Mouse (Mus musculus): ENCODE data around the gene Apbb2. TPM values are rescaled to one million over a fixed set of nuclear protein-coding genes. Genes with fewer than 3 reads are reported as not detected.

Gene Apbb2
- polyA plus RNA-seq, 1 experiment from 2014 or later: 39.3 TPM

- WGBS: 55% methylated on average over 3 of the region's 3 CpGs
- H3K4me1 ChIP-seq (replicated peaks; ENCODE audit: control insufficient read depth, insufficient read depth, low read length): no peaks in the 10 kb centered on the region
- H3K36me3 ChIP-seq (ENCODE audit: control insufficient read depth, insufficient read depth, low read length): no peaks in the 10 kb centered on the region
- ATAC-seq (replicated peaks; ENCODE audit: low FRiP score, low TSS enrichment, low read depth) (no peak), DNase-seq (ENCODE audit: low spot score) (no peak)
- no peak overlapping the region for H3K4me3 ChIP-seq (ENCODE audit: low read depth, low read length)
- no peak overlapping the region for H3K4me2 ChIP-seq (ENCODE audit: low read length)
- H3K9ac ChIP-seq (ENCODE audit: low read length): no peak overlapping the region
- H3K27ac ChIP-seq (ENCODE audit: low read depth): no peak overlapping the region
- H3K27me3 ChIP-seq (replicated peaks; ENCODE audit: control insufficient read depth, insufficient read depth, low read length): no peaks in the 10 kb centered on the region
- no peaks in the 10 kb centered on the region for H3K9me3 ChIP-seq (ENCODE audit: control insufficient read depth, low read length)
Measured at GRCm38 (mm10) chr5:66596296-66596695, 22.3 kb downstream of the Apbb2 start.

GRCm38 (mm10) chr5:66594881-66595280, 23.7 kb downstream of the Apbb2 start:
- ATAC-seq (replicated peaks; ENCODE audit: low FRiP score, low TSS enrichment, low read depth) (no peak), DNase-seq (ENCODE audit: low spot score) (no peak)
- Histone ChIP-seq H3K4me3 (ENCODE audit: low read depth, low read length) (no peak overlapping the region), H3K36me3 (ENCODE audit: control insufficient read depth, insufficient read depth, low read length) (no peaks in the 10 kb centered on the region), H3K9ac (ENCODE audit: low read length) (no peak overlapping the region), H3K9me3 (ENCODE audit: control insufficient read depth, low read length) (no peaks in the 10 kb centered on the region), H3K27me3 (replicated peaks; ENCODE audit: control insufficient read depth, insufficient read depth, low read length) (no peaks in the 10 kb centered on the region), H3K4me2 (ENCODE audit: low read length) (no peak overlapping the region), H3K4me1 (replicated peaks; ENCODE audit: control insufficient read depth, insufficient read depth, low read length) (no peaks in the 10 kb centered on the region), H3K27ac (ENCODE audit: low read depth) (no peak overlapping the region)
- 85% methylated on average over 14 of the region's 14 CpGs for WGBS

- ATAC-seq (replicated peaks; ENCODE audit: low FRiP score, low TSS enrichment, low read depth): no peak
- Histone ChIP-seq H3K27ac (ENCODE audit: low read depth) (no peak overlapping the region), H3K36me3 (ENCODE audit: control insufficient read depth, insufficient read depth, low read length) (no peaks in the 10 kb centered on the region), H3K4me2 (ENCODE audit: low read length) (no peak overlapping the region), H3K4me1 (replicated peaks; ENCODE audit: control insufficient read depth, insufficient read depth, low read length) (no peaks in the 10 kb centered on the region), H3K27me3 (replicated peaks; ENCODE audit: control insufficient read depth, insufficient read depth, low read length) (no peaks in the 10 kb centered on the region), H3K4me3 (ENCODE audit: low read depth, low read length) (no peak overlapping the region), H3K9me3 (ENCODE audit: control insufficient read depth, low read length) (0 out of 2 replicates have a peak, but pooled peaks cover 5% of the 10 kb centered on the region), H3K9ac (ENCODE audit: low read length) (no peak overlapping the region)
- no peak for DNase-seq (ENCODE audit: low spot score)
- 83% methylated on average over 6 of the region's 6 CpGs for WGBS
Measured at GRCm38 (mm10) chr5:66586236-66586745, 32.3 kb downstream of the Apbb2 start.

- H3K4me2 ChIP-seq (ENCODE audit: low read length): no peak overlapping the region
- H3K9me3 ChIP-seq (ENCODE audit: control insufficient read depth, low read length): 0 out of 2 replicates have a peak, but pooled peaks cover 5% of the 10 kb centered on the region
- no peaks in the 10 kb centered on the region for H3K36me3 ChIP-seq (ENCODE audit: control insufficient read depth, insufficient read depth, low read length)
- H3K27ac ChIP-seq (ENCODE audit: low read depth): no peak overlapping the region
- no peak for ATAC-seq (replicated peaks; ENCODE audit: low FRiP score, low TSS enrichment, low read depth)
- WGBS: 59% methylated on average over 4 of the region's 4 CpGs
- H3K9ac ChIP-seq (ENCODE audit: low read length): no peak overlapping the region
- no peaks in the 10 kb centered on the region for H3K27me3 ChIP-seq (replicated peaks; ENCODE audit: control insufficient read depth, insufficient read depth, low read length)
- H3K4me1 ChIP-seq (replicated peaks; ENCODE audit: control insufficient read depth, insufficient read depth, low read length): no peaks in the 10 kb centered on the region
- no peak overlapping the region for H3K4me3 ChIP-seq (ENCODE audit: low read depth, low read length)
- no peak for DNase-seq (ENCODE audit: low spot score)
Measured at GRCm38 (mm10) chr5:66583019-66583406, 35.6 kb downstream of the Apbb2 start.

- Histone ChIP-seq H3K4me2 (ENCODE audit: low read length) (no peak overlapping the region), H3K4me1 (replicated peaks; ENCODE audit: control insufficient read depth, insufficient read depth, low read length) (no peaks in the 10 kb centered on the region), H3K27ac (ENCODE audit: low read depth) (no peak overlapping the region), H3K36me3 (ENCODE audit: control insufficient read depth, insufficient read depth, low read length) (no peaks in the 10 kb centered on the region), H3K4me3 (ENCODE audit: low read depth, low read length) (no peak overlapping the region), H3K9me3 (ENCODE audit: control insufficient read depth, low read length) (0 out of 2 replicates have a peak, but pooled peaks cover 1% of the 10 kb centered on the region), H3K27me3 (replicated peaks; ENCODE audit: control insufficient read depth, insufficient read depth, low read length) (no peaks in the 10 kb centered on the region), H3K9ac (ENCODE audit: low read length) (no peak overlapping the region)
- ATAC-seq (replicated peaks; ENCODE audit: low FRiP score, low TSS enrichment, low read depth): no peak
- WGBS: 87% methylated on average over 17 of the region's 17 CpGs
- no peak for DNase-seq (ENCODE audit: low spot score)
Measured at GRCm38 (mm10) chr5:66582281-66583018, 36.1 kb downstream of the Apbb2 start.

- no peaks in the 10 kb centered on the region for H3K9me3 ChIP-seq (ENCODE audit: control insufficient read depth, low read length)
- H3K4me3 ChIP-seq (ENCODE audit: low read depth, low read length): no peak overlapping the region
- H3K4me1 ChIP-seq (replicated peaks; ENCODE audit: control insufficient read depth, insufficient read depth, low read length): peaks cover 4% of the 10 kb centered on the region; the same call in 1 of the 2 replicates
- DNase-seq (ENCODE audit: low spot score): no peak
- H3K27ac ChIP-seq (ENCODE audit: low read depth): no peak overlapping the region
- H3K4me2 ChIP-seq (ENCODE audit: low read length): no peak overlapping the region
- no peak overlapping the region for H3K9ac ChIP-seq (ENCODE audit: low read length)
- 60% methylated on average over 4 of the region's 4 CpGs for WGBS
- H3K27me3 ChIP-seq (replicated peaks; ENCODE audit: control insufficient read depth, insufficient read depth, low read length): no peaks in the 10 kb centered on the region
- no peak for ATAC-seq (replicated peaks; ENCODE audit: low FRiP score, low TSS enrichment, low read depth)
- no peaks in the 10 kb centered on the region for H3K36me3 ChIP-seq (ENCODE audit: control insufficient read depth, insufficient read depth, low read length)
Measured at GRCm38 (mm10) chr5:66579066-66579465, 39.5 kb downstream of the Apbb2 start.

GRCm38 (mm10) chr5:66576299-66576698, 42.3 kb downstream of the Apbb2 start:
- Histone ChIP-seq H3K27me3 (replicated peaks; ENCODE audit: control insufficient read depth, insufficient read depth, low read length) (no peaks in the 10 kb centered on the region), H3K27ac (ENCODE audit: low read depth) (no peak overlapping the region), H3K9me3 (ENCODE audit: control insufficient read depth, low read length) (no peaks in the 10 kb centered on the region), H3K36me3 (ENCODE audit: control insufficient read depth, insufficient read depth, low read length) (no peaks in the 10 kb centered on the region), H3K9ac (ENCODE audit: low read length) (no peak overlapping the region), H3K4me2 (ENCODE audit: low read length) (no peak overlapping the region), H3K4me3 (ENCODE audit: low read depth, low read length) (no peak overlapping the region), H3K4me1 (replicated peaks; ENCODE audit: control insufficient read depth, insufficient read depth, low read length) (peaks cover 8% of the 10 kb centered on the region; the same call in 1 of the 2 replicates)
- WGBS: 65% methylated on average over 9 of the region's 9 CpGs
- no peak for ATAC-seq (replicated peaks; ENCODE audit: low FRiP score, low TSS enrichment, low read depth)
- no peak for DNase-seq (ENCODE audit: low spot score)

GRCm38 (mm10) chr5:66575148-66575547, 43.4 kb downstream of the Apbb2 start:
- no peak for ATAC-seq (replicated peaks; ENCODE audit: low FRiP score, low TSS enrichment, low read depth)

GRCm38 (mm10) chr5:66573266-66573665, 45.3 kb downstream of the Apbb2 start:
- no peaks in the 10 kb centered on the region for H3K9me3 ChIP-seq (ENCODE audit: control insufficient read depth, low read length)
- ATAC-seq (replicated peaks; ENCODE audit: low FRiP score, low TSS enrichment, low read depth) (no peak), DNase-seq (ENCODE audit: low spot score) (no peak)
- H3K4me2 ChIP-seq (ENCODE audit: low read length): no peak overlapping the region
- H3K36me3 ChIP-seq (ENCODE audit: control insufficient read depth, insufficient read depth, low read length): no peaks in the 10 kb centered on the region
- H3K4me3 ChIP-seq (ENCODE audit: low read depth, low read length): no peak overlapping the region
- peaks cover 17% of the 10 kb centered on the region; the same call in 1 of the 2 replicates for H3K4me1 ChIP-seq (replicated peaks; ENCODE audit: control insufficient read depth, insufficient read depth, low read length)
- no peak overlapping the region for H3K9ac ChIP-seq (ENCODE audit: low read length)
- no peak overlapping the region for H3K27ac ChIP-seq (ENCODE audit: low read depth)
- H3K27me3 ChIP-seq (replicated peaks; ENCODE audit: control insufficient read depth, insufficient read depth, low read length): no peaks in the 10 kb centered on the region
- 57% methylated on average over 4 of the region's 4 CpGs for WGBS

More at GRCm38 (mm10) chr5:66575148-66575547, 43.4 kb downstream of the Apbb2 start:
- no peak overlapping the region for H3K27ac ChIP-seq (ENCODE audit: low read depth)
- no peaks in the 10 kb centered on the region for H3K27me3 ChIP-seq (replicated peaks; ENCODE audit: control insufficient read depth, insufficient read depth, low read length)
- H3K4me1 ChIP-seq (replicated peaks; ENCODE audit: control insufficient read depth, insufficient read depth, low read length): peaks cover 8% of the 10 kb centered on the region; the same call in 1 of the 2 replicates
- H3K9me3 ChIP-seq (ENCODE audit: control insufficient read depth, low read length): no peaks in the 10 kb centered on the region
- H3K4me2 ChIP-seq (ENCODE audit: low read length): no peak overlapping the region
- H3K36me3 ChIP-seq (ENCODE audit: control insufficient read depth, insufficient read depth, low read length): no peaks in the 10 kb centered on the region
- H3K4me3 ChIP-seq (ENCODE audit: low read depth, low read length): no peak overlapping the region
- H3K9ac ChIP-seq (ENCODE audit: low read length): no peak overlapping the region
- 75% methylated on average over 13 of the region's 13 CpGs for WGBS
- no peak for DNase-seq (ENCODE audit: low spot score)
